Mouse (Mus musculus): ENCODE measurements around the gene Cdcp2. TPM values are rescaled to one million over a fixed set of nuclear protein-coding genes. Genes with fewer than 3 reads are reported as not detected.
A peak's percentile ranks its signal among the peaks of the same experiment; 100 is the strongest.

Cdcp2 gene
- total and polyA plus RNA-seq, 2 experiments from 2014 or later: not detected

DNA sequence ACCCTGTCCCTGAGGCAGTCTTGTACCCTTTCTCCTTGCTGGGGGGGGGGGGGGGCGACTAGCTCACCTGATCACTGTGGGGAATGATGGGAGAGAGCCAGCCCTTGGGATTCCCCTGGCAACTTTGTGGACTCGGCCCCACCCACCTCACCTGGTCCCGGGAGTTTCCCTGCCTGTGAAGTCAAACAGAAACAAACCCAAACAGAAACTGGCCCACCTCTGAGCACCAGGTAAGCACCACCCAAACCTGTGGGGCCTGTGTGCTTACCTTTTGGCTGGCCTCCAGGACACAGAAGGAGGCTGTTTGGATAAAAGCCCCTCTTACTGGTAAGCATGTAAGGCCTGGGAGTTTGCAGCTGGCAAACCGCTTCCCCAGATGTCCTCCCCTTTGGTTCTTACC lies 22.4 kb downstream of the Cdcp2 start:
- Histone ChIP-seq H3K9ac (replicated peaks; ENCODE audit: low read depth, low read length) (no peak overlapping the region), H3K27ac (ENCODE audit: low read depth) (no peak overlapping the region), H3K36me3 (replicated peaks; ENCODE audit: control insufficient read depth, insufficient read depth, low read length) (no peaks in the 10 kb centered on the region), H3K9me3 (replicated peaks; ENCODE audit: control insufficient read depth, low read length) (no peaks in the 10 kb centered on the region), H3K4me3 (ENCODE audit: low read depth, low read length) (no peak overlapping the region), H3K4me2 (ENCODE audit: low read depth, low read length) (no peak overlapping the region), H3K4me1 (ENCODE audit: control insufficient read depth, insufficient read depth) (no peaks in the 10 kb centered on the region), H3K27me3 (ENCODE audit: control insufficient read depth, insufficient read depth, low read length) (peaks cover 3% of the 10 kb centered on the region; the same call in 1 of the 2 replicates)
- TF ChIP-seq EP300 (IDR thresholded peaks at IDR 0.05; ENCODE audit: low read depth): no peak
- WGBS: 55% methylated on average over 4 of the region's 4 CpGs
- DNase-seq (ENCODE audit: low spot score): no peak
- ATAC-seq (ENCODE audit: insufficient read depth, low read depth): no peak

GRCm38 (mm10) chr4:107120676-107121075 lies 24.0 kb downstream of the Cdcp2 start:
- Histone ChIP-seq H3K4me3 (ENCODE audit: low read depth, low read length) (no peak overlapping the region), H3K4me1 (ENCODE audit: control insufficient read depth, insufficient read depth) (no peaks in the 10 kb centered on the region), H3K36me3 (replicated peaks; ENCODE audit: control insufficient read depth, insufficient read depth, low read length) (no peaks in the 10 kb centered on the region), H3K9ac (replicated peaks; ENCODE audit: low read depth, low read length) (no peak overlapping the region), H3K27me3 (ENCODE audit: control insufficient read depth, insufficient read depth, low read length) (peaks cover 8% of the 10 kb centered on the region; the same call in 1 of the 2 replicates), H3K4me2 (ENCODE audit: low read depth, low read length) (no peak overlapping the region), H3K9me3 (replicated peaks; ENCODE audit: control insufficient read depth, low read length) (no peaks in the 10 kb centered on the region), H3K27ac (ENCODE audit: low read depth) (no peak overlapping the region)
- TF ChIP-seq EP300 (IDR thresholded peaks at IDR 0.05; ENCODE audit: low read depth) (no peak), CTCF (IDR thresholded peaks at IDR 0.05; ENCODE audit: low read depth) (no peak)
- ATAC-seq (ENCODE audit: insufficient read depth, low read depth) (no peak), DNase-seq (ENCODE audit: low spot score) (no peak)
- WGBS: 76% methylated on average over 6 of the region's 6 CpGs

DNA sequence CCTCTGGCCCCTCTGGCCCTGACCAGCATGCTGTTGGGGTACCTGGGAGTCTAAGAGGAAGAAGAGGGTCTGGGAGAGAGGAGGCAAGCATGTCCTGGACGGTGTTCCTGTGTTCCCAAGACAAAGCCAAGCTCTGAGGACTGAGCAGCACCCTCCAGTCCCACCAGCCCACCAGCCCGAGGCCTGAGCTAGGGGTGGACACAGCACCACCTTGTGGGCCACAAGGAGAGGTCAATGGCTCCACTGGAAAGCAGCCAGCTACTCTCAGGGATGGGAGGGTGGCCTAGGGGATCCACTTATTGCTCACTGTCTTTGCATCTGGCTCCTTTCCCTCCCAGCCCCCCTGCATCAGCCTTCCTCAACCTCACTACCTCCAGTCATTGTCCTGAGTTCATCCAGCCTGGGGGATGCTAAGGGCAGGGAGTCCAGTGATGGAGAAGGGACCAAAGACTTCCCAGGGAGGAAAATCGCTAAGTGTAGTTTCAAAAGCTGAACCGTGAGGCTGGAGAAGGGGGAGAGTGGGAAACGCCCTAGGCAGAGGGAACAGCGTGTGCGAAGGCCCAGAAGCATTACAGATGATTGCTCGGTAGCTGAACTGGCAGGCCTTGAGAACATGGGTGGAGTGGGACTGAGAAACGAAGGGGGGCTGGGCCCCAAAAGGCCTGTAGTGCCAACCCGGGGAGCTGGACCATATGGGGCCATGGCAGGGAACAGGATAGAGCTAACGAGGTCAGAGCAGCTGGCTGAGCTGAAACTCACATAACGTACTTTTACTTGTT lies 24.7 kb downstream of the Cdcp2 start:
- DNase-seq (ENCODE audit: low spot score): peak; percentile 39
- Histone ChIP-seq H3K9ac (replicated peaks; ENCODE audit: low read depth, low read length) (no peak overlapping the region), H3K36me3 (replicated peaks; ENCODE audit: control insufficient read depth, insufficient read depth, low read length) (no peaks in the 10 kb centered on the region), H3K27ac (ENCODE audit: low read depth) (no peak overlapping the region), H3K4me3 (ENCODE audit: low read depth, low read length) (no peak overlapping the region), H3K27me3 (ENCODE audit: control insufficient read depth, insufficient read depth, low read length) (peaks cover 13% of the 10 kb centered on the region; the same call in 1 of the 2 replicates), H3K4me2 (ENCODE audit: low read depth, low read length) (no peak overlapping the region), H3K4me1 (ENCODE audit: control insufficient read depth, insufficient read depth) (no peaks in the 10 kb centered on the region), H3K9me3 (replicated peaks; ENCODE audit: control insufficient read depth, low read length) (no peaks in the 10 kb centered on the region)
- TF ChIP-seq CTCF (IDR thresholded peaks at IDR 0.05; ENCODE audit: low read depth) (peak; percentile 67), EP300 (IDR thresholded peaks at IDR 0.05; ENCODE audit: low read depth) (no peak)
- ATAC-seq (ENCODE audit: insufficient read depth, low read depth): peak; percentile 40; the same call in 1 of the 2 replicates
- 61% methylated on average over 12 of the region's 12 CpGs for WGBS

GRCm38 (mm10) chr4:107124376-107124775 lies 27.7 kb downstream of the Cdcp2 start:
- Histone ChIP-seq H3K36me3 (replicated peaks; ENCODE audit: control insufficient read depth, insufficient read depth, low read length) (no peaks in the 10 kb centered on the region), H3K27ac (ENCODE audit: low read depth) (no peak overlapping the region), H3K4me1 (ENCODE audit: control insufficient read depth, insufficient read depth) (no peaks in the 10 kb centered on the region), H3K4me2 (ENCODE audit: low read depth, low read length) (no peak overlapping the region), H3K9ac (replicated peaks; ENCODE audit: low read depth, low read length) (no peak overlapping the region), H3K4me3 (ENCODE audit: low read depth, low read length) (no peak overlapping the region), H3K9me3 (replicated peaks; ENCODE audit: control insufficient read depth, low read length) (no peaks in the 10 kb centered on the region), H3K27me3 (ENCODE audit: control insufficient read depth, insufficient read depth, low read length) (peaks cover 13% of the 10 kb centered on the region; the same call in 1 of the 2 replicates)
- TF ChIP-seq EP300 (IDR thresholded peaks at IDR 0.05; ENCODE audit: low read depth): no peak
- TF ChIP-seq CTCF (IDR thresholded peaks at IDR 0.05; ENCODE audit: low read depth): no peak
- WGBS: 49% methylated on average over 7 of the region's 7 CpGs
- no peak for DNase-seq (ENCODE audit: low spot score)
- ATAC-seq (ENCODE audit: insufficient read depth, low read depth): no peak

- no peak overlapping the region for H3K4me2 ChIP-seq (ENCODE audit: low read depth, low read length)
- no peaks in the 10 kb centered on the region for H3K4me1 ChIP-seq (ENCODE audit: control insufficient read depth, insufficient read depth)
- ATAC-seq (ENCODE audit: insufficient read depth, low read depth) (no peak), DNase-seq (ENCODE audit: low spot score) (no peak)
- 50% methylated on average over 5 of the region's 5 CpGs for WGBS
- H3K36me3 ChIP-seq (replicated peaks; ENCODE audit: control insufficient read depth, insufficient read depth, low read length): no peaks in the 10 kb centered on the region
- no peak overlapping the region for H3K4me3 ChIP-seq (ENCODE audit: low read depth, low read length)
- peaks cover 13% of the 10 kb centered on the region; the same call in 1 of the 2 replicates for H3K27me3 ChIP-seq (ENCODE audit: control insufficient read depth, insufficient read depth, low read length)
- no peak overlapping the region for H3K27ac ChIP-seq (ENCODE audit: low read depth)
- H3K9me3 ChIP-seq (replicated peaks; ENCODE audit: control insufficient read depth, low read length): no peaks in the 10 kb centered on the region
- TF ChIP-seq EP300 (IDR thresholded peaks at IDR 0.05; ENCODE audit: low read depth): no peak
- TF ChIP-seq CTCF (IDR thresholded peaks at IDR 0.05; ENCODE audit: low read depth): no peak
- no peak overlapping the region for H3K9ac ChIP-seq (replicated peaks; ENCODE audit: low read depth, low read length)
Observed at GRCm38 (mm10) chr4:107125101-107125500, 28.4 kb downstream of the Cdcp2 start.

All from heart, postnatal 0 days (tissue).